Comparison of ENCODE assay signal across 11 mouse cellular contexts in genomic region chr1:131335604-131336003, GRCm38 (mm10). TPM values are rescaled to one million over a fixed set of nuclear protein-coding genes. Genes with fewer than 3 reads are reported as not detected.
A peak's percentile ranks its signal among the peaks of the same experiment; 100 is the strongest.
DNase-seq lines count a peak whose midpoint lies in the region; ATAC-seq and TF ChIP-seq lines count a peak whose summit lies in the region.
"Had no signal": no experiment of that assay in that cellular context is flagged by ENCODE, and none has a peak within 500 bp of the region (broad histone marks: within the 10 kb centered on the region; RNA-seq: fewer than 3 reads in every experiment).

No protein-coding gene starts in this region.

- 36% methylated on average over 3 of the region's 3 CpGs for WGBS in forebrain, embryonic 16.5 days
- WGBS in forebrain, postnatal 0 days, result 44% methylated on average over 3 of the region's 3 CpGs
- WGBS in midbrain, embryonic 14.5 days, result 62% methylated on average over 3 of the region's 3 CpGs
- WGBS in midbrain, embryonic 10.5 days, result 86% methylated on average over 3 of the region's 3 CpGs
- 33% methylated on average over 3 of the region's 3 CpGs for WGBS in limb, embryonic 14.5 days

- peaks cover 9% of the 10 kb centered on the region; the same call in 1 of the 2 replicates for H3K36me3 ChIP-seq in forebrain, embryonic 16.5 days (ENCODE audit: control insufficient read depth, insufficient read depth)
- peaks cover 31% of the 10 kb centered on the region for H3K36me3 ChIP-seq in forebrain, postnatal 0 days (ENCODE audit: insufficient read depth)
- peaks cover 32% of the 10 kb centered on the region for H3K36me3 ChIP-seq in midbrain, embryonic 14.5 days (ENCODE audit: control insufficient read depth, insufficient read depth, low read length)
- H3K36me3 ChIP-seq in midbrain, embryonic 10.5 days, result peaks cover 50% of the 10 kb centered on the region
- H3K36me3 ChIP-seq in limb, embryonic 14.5 days (ENCODE audit: control insufficient read depth, insufficient read depth, low read length), result peaks cover 45% of the 10 kb centered on the region

- no peaks in the 10 kb centered on the region for H3K9me3 ChIP-seq in forebrain, embryonic 16.5 days (ENCODE audit: control insufficient read depth, low read length)
- H3K9me3 ChIP-seq in forebrain, postnatal 0 days (ENCODE audit: low read length), result no peaks in the 10 kb centered on the region
- H3K9me3 ChIP-seq in midbrain, embryonic 14.5 days (ENCODE audit: control insufficient read depth, low read length), result no peaks in the 10 kb centered on the region
- H3K9me3 ChIP-seq in midbrain, embryonic 10.5 days (replicated peaks), result no peaks in the 10 kb centered on the region
- no peaks in the 10 kb centered on the region for H3K9me3 ChIP-seq in limb, embryonic 14.5 days (ENCODE audit: control insufficient read depth, low read length)
- H3K9me3 ChIP-seq: megakaryocyte, embryonic 14.5 days had no signal

- DNase-seq in forebrain, postnatal 0 days, result no peak
- DNase-seq in midbrain, embryonic 14.5 days, result peak; percentile 31
- no peak for DNase-seq in midbrain, embryonic 10.5 days (ENCODE audit: low spot score)
- peak; percentile 88 for DNase-seq in cerebellum, adult 9-11 months
- DNase-seq in limb, embryonic 14.5 days (ENCODE audit: low spot score), result peak; percentile 38
- no peak for DNase-seq in frontal cortex, postnatal 36 days (ENCODE audit: low spot score in 2 of 2)
- no peak for DNase-seq in urinary bladder, postnatal 36 days (ENCODE audit: low spot score in 2 of 2)
- DNase-seq: right cerebral cortex, adult 18-20 months had no signal

- no peak for ATAC-seq in forebrain, embryonic 16.5 days
- no peak for ATAC-seq in forebrain, postnatal 0 days
- no peak for ATAC-seq in midbrain, embryonic 14.5 days (ENCODE audit: low FRiP score, low TSS enrichment)
- ATAC-seq in limb, embryonic 14.5 days (ENCODE audit: low FRiP score, low read depth), result 0 out of 2 replicates have a peak, but pooled peaks have one; percentile 26
- ATAC-seq: CD4-positive, CD25-positive, alpha-beta regulatory T cell, adult 4 months had no signal

- no peak overlapping the region for H3K4me3 ChIP-seq in forebrain, embryonic 16.5 days (replicated peaks; ENCODE audit: low read length)
- no peak overlapping the region for H3K4me3 ChIP-seq in forebrain, postnatal 0 days (ENCODE audit: low read depth, low read length)
- H3K4me3 ChIP-seq in midbrain, embryonic 14.5 days (replicated peaks; ENCODE audit: low read depth, low read length), result no peak overlapping the region
- no peak overlapping the region for H3K4me3 ChIP-seq in midbrain, embryonic 10.5 days
- H3K4me3 ChIP-seq in limb, embryonic 14.5 days (replicated peaks; ENCODE audit: low read length), result no peak overlapping the region
- H3K4me3 ChIP-seq: megakaryocyte, embryonic 14.5 days had no signal

- H3K27me3 ChIP-seq in forebrain, embryonic 16.5 days (replicated peaks; ENCODE audit: control insufficient read depth, insufficient read depth, low read length), result no peaks in the 10 kb centered on the region
- H3K27me3 ChIP-seq in forebrain, postnatal 0 days (ENCODE audit: insufficient read depth, low read length), result no peaks in the 10 kb centered on the region
- no peaks in the 10 kb centered on the region for H3K27me3 ChIP-seq in midbrain, embryonic 14.5 days (ENCODE audit: control insufficient read depth, insufficient read depth, low read length)
- peaks cover 17% of the 10 kb centered on the region for H3K27me3 ChIP-seq in midbrain, embryonic 10.5 days (ENCODE audit: low read depth, poor library complexity, severe bottlenecking)
- no peaks in the 10 kb centered on the region for H3K27me3 ChIP-seq in limb, embryonic 14.5 days (ENCODE audit: control insufficient read depth, insufficient read depth, low read length)
- H3K27me3 ChIP-seq: megakaryocyte, embryonic 14.5 days had no signal

- H3K9ac ChIP-seq in forebrain, embryonic 16.5 days (replicated peaks; ENCODE audit: low read depth, low read length), result no peak overlapping the region
- no peak overlapping the region for H3K9ac ChIP-seq in forebrain, postnatal 0 days
- no peak overlapping the region for H3K9ac ChIP-seq in midbrain, embryonic 14.5 days (replicated peaks; ENCODE audit: low read length)
- H3K9ac ChIP-seq in limb, embryonic 14.5 days (ENCODE audit: low read depth, low read length, severe bottlenecking), result no peak overlapping the region

- no peak for TF ChIP-seq POLR2A in limb, embryonic 14.5 days (IDR thresholded peaks at IDR 0.05; ENCODE audit: borderline replicate concordance, extremely low read depth, insufficient read depth, insufficient read length)

- H3K4me2 ChIP-seq in forebrain, embryonic 16.5 days (ENCODE audit: low read length), result no peak overlapping the region
- H3K4me2 ChIP-seq in forebrain, postnatal 0 days (ENCODE audit: low read depth), result no peak overlapping the region
- no peak overlapping the region for H3K4me2 ChIP-seq in midbrain, embryonic 14.5 days (ENCODE audit: low read length)
- no peak overlapping the region for H3K4me2 ChIP-seq in limb, embryonic 14.5 days (replicated peaks; ENCODE audit: low read depth, low read length, severe bottlenecking)

- no peak for TF ChIP-seq CTCF in forebrain, postnatal 0 days (IDR thresholded peaks at IDR 0.05; ENCODE audit: low read depth)

- H3K27ac ChIP-seq in forebrain, embryonic 16.5 days (ENCODE audit: low read length), result peak overlapping the region; percentile 58
- H3K27ac ChIP-seq in forebrain, postnatal 0 days (ENCODE audit: low read depth, low read length), result no peak overlapping the region
- H3K27ac ChIP-seq in midbrain, embryonic 14.5 days (replicated peaks; ENCODE audit: low read depth, low read length), result no peak overlapping the region
- no peak overlapping the region for H3K27ac ChIP-seq in midbrain, embryonic 10.5 days (replicated peaks)
- 0 out of 2 replicates have a peak overlapping the region, but pooled peaks have one; percentile 26 for H3K27ac ChIP-seq in limb, embryonic 14.5 days (replicated peaks; ENCODE audit: low read depth, low read length)

- peaks cover 12% of the 10 kb centered on the region for H3K4me1 ChIP-seq in forebrain, embryonic 16.5 days (replicated peaks; ENCODE audit: control insufficient read depth, insufficient read depth, low read length)
- H3K4me1 ChIP-seq in forebrain, postnatal 0 days (ENCODE audit: insufficient read depth), result no peaks in the 10 kb centered on the region
- peaks cover 6% of the 10 kb centered on the region for H3K4me1 ChIP-seq in midbrain, embryonic 14.5 days (ENCODE audit: control insufficient read depth, insufficient read depth, low read length)
- H3K4me1 ChIP-seq in midbrain, embryonic 10.5 days, result peaks cover 16% of the 10 kb centered on the region
- H3K4me1 ChIP-seq in limb, embryonic 14.5 days (ENCODE audit: control insufficient read depth, insufficient read depth, low read length), result peaks cover 5% of the 10 kb centered on the region

RNA-seq across cellular contexts. Expression of gene Ikbke, which starts 56.2 kb away (rescaled TPM):
- 0.40 and 0.91 TPM in 2 replicates for polyA plus RNA-seq in forebrain, embryonic 16.5 days (2015; fragmentation: Nextera tagmentation; extraction: Ambion mirVana)
- total RNA-seq in forebrain, postnatal 0 days (2014; rRNA removed), result 1.9 and 2.6 TPM in 2 replicates
- polyA plus RNA-seq in forebrain, postnatal 0 days (2015; fragmentation: Nextera tagmentation; extraction: Ambion mirVana), result 0.65 and 0.73 TPM in 2 replicates
- polyA plus RNA-seq in midbrain, embryonic 14.5 days (2014; fragmentation: Nextera tagmentation; extraction: Ambion mirVana), result 0.22 and 0.87 TPM in 2 replicates
- polyA plus RNA-seq in midbrain, embryonic 10.5 days (2016; fragmentation: Nextera tagmentation; extraction: Ambion mirVana), result 0.54 and 1.2 TPM in 2 replicates
- 13.4 and 13.8 TPM in 2 replicates for polyA plus RNA-seq in limb, embryonic 14.5 days (2012; rRNA removed)
- 4.2 and 6.6 TPM in 2 replicates for polyA plus RNA-seq in limb, embryonic 14.5 days (2014; fragmentation: Nextera tagmentation; extraction: Ambion mirVana)

Comparison
In these comparisons a context has a peak if more than half of its experiments do, and no peak if none do; other contexts are left out.
1. H3K27ac ChIP-seq: peak in forebrain, embryonic 16.5 days (single experiment) and limb, embryonic 14.5 days (single experiment); none in forebrain, postnatal 0 days (single experiment), midbrain, embryonic 14.5 days (single experiment) and midbrain, embryonic 10.5 days (single experiment).
2. DNase-seq: peak in midbrain, embryonic 14.5 days (single experiment), cerebellum, adult 9-11 months (single experiment) and limb, embryonic 14.5 days (single experiment); none in forebrain, postnatal 0 days (single experiment), midbrain, embryonic 10.5 days (single experiment), frontal cortex, postnatal 36 days (0 of 2) and urinary bladder, postnatal 36 days (0 of 2).